Mouse (Mus musculus): ENCODE measurements around the gene Rgl1. TPM values are rescaled to one million over a fixed set of nuclear protein-coding genes. Genes with fewer than 3 reads are reported as not detected.

The Rgl1 gene
- polyA plus RNA-seq, 1 experiment from 2014 or later, result 23.6 TPM

GRCm38 (mm10) chr1:152526154-152526553 is 240.0 kb downstream of the Rgl1 start:
- Histone ChIP-seq H3K27me3 (replicated peaks; ENCODE audit: control insufficient read depth, insufficient read depth, low read length) (no peaks in the 10 kb centered on the region), H3K4me2 (ENCODE audit: low read length) (no peak overlapping the region), H3K36me3 (ENCODE audit: control insufficient read depth, insufficient read depth) (no peaks in the 10 kb centered on the region), H3K4me3 (replicated peaks; ENCODE audit: low read length) (no peak overlapping the region), H3K9me3 (ENCODE audit: control insufficient read depth, low read length) (no peaks in the 10 kb centered on the region), H3K4me1 (replicated peaks; ENCODE audit: control insufficient read depth, insufficient read depth, low read length) (peaks cover 3% of the 10 kb centered on the region; the same call in 1 of the 2 replicates), H3K27ac (ENCODE audit: low read length) (no peak overlapping the region), H3K9ac (replicated peaks; ENCODE audit: low read depth, low read length) (no peak overlapping the region)
- WGBS, result 75% methylated on average over 9 of the region's 9 CpGs
- no peak for ATAC-seq

DNA sequence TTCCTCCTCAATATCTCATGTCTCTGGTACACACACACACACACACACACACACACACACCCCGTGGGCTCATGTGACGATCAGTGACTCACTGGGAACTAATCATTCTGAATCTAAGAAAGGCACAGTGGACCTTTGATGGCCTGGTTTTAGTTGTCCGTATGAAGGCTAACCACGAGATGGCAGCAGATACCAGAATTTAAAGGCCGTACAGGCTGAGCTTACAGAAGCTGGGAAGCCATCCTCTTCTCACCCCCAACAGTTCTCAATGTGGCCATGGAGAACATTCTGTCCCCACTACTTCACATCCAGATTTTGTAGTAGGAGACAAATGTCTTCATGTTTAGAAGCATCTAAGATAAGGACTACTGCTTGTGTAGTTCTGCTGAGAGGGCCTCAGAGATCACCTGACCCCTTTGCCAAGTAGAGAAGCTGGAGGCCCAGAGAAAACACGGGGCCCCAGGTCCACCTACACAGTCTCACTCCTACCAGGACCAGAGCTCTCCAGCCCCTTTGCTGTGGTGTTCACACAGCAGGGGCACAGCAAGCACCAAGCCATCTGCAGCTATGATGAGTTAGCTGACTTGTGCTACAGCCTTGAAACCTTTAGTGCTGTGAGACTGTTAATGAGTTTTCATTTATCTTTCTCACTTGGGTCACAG is 241.0 kb downstream of the Rgl1 start:
- Histone ChIP-seq H3K27me3 (replicated peaks; ENCODE audit: control insufficient read depth, insufficient read depth, low read length) (no peaks in the 10 kb centered on the region), H3K4me3 (replicated peaks; ENCODE audit: low read length) (no peak overlapping the region), H3K9me3 (ENCODE audit: control insufficient read depth, low read length) (no peaks in the 10 kb centered on the region), H3K27ac (ENCODE audit: low read length) (no peak overlapping the region), H3K4me1 (replicated peaks; ENCODE audit: control insufficient read depth, insufficient read depth, low read length) (peaks cover 3% of the 10 kb centered on the region; the same call in 1 of the 2 replicates), H3K4me2 (ENCODE audit: low read length) (no peak overlapping the region), H3K36me3 (ENCODE audit: control insufficient read depth, insufficient read depth) (no peaks in the 10 kb centered on the region), H3K9ac (replicated peaks; ENCODE audit: low read depth, low read length) (no peak overlapping the region)
- WGBS, result 16% methylated on average over 6 of the region's 6 CpGs
- ATAC-seq, result peak; percentile 87

- H3K4me2 ChIP-seq (ENCODE audit: low read length), result no peak overlapping the region
- no peaks in the 10 kb centered on the region for H3K27me3 ChIP-seq (replicated peaks; ENCODE audit: control insufficient read depth, insufficient read depth, low read length)
- peaks cover 3% of the 10 kb centered on the region; the same call in 1 of the 2 replicates for H3K4me1 ChIP-seq (replicated peaks; ENCODE audit: control insufficient read depth, insufficient read depth, low read length)
- 86% methylated on average over 22 of the region's 22 CpGs for WGBS
- no peak overlapping the region for H3K9ac ChIP-seq (replicated peaks; ENCODE audit: low read depth, low read length)
- ATAC-seq, result 0 out of 2 replicates have a peak, but pooled peaks have one; percentile 13
- H3K9me3 ChIP-seq (ENCODE audit: control insufficient read depth, low read length), result no peaks in the 10 kb centered on the region
- no peak overlapping the region for H3K4me3 ChIP-seq (replicated peaks; ENCODE audit: low read length)
- no peaks in the 10 kb centered on the region for H3K36me3 ChIP-seq (ENCODE audit: control insufficient read depth, insufficient read depth)
- H3K27ac ChIP-seq (ENCODE audit: low read length), result no peak overlapping the region
These were observed 241.9 kb downstream of the Rgl1 start for GRCm38 (mm10) chr1:152524098-152524892.

DNA sequence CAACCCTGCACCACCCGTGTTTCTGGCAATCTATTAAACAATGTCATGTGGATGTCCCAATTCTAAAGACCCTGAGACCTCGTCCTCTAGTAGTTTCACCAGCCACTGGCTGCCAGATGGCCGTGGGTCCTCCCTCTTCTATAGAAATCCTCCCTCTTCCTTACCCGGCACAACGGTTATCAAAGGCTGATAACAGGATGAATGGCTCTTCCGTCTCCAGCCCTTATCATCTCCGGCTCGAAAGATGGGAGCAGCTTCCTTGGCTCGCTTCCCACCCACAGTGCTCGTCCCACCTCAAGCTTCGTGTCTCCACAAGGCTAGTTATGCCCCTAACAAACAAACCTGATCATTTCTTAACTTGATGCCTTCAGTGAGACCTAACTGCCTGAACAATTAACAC is 242.9 kb downstream of the Rgl1 start:
- Histone ChIP-seq H3K9me3 (ENCODE audit: control insufficient read depth, low read length) (no peaks in the 10 kb centered on the region), H3K4me2 (ENCODE audit: low read length) (no peak overlapping the region), H3K27ac (ENCODE audit: low read length) (no peak overlapping the region), H3K9ac (replicated peaks; ENCODE audit: low read depth, low read length) (no peak overlapping the region), H3K4me1 (replicated peaks; ENCODE audit: control insufficient read depth, insufficient read depth, low read length) (peaks cover 3% of the 10 kb centered on the region; the same call in 1 of the 2 replicates), H3K27me3 (replicated peaks; ENCODE audit: control insufficient read depth, insufficient read depth, low read length) (no peaks in the 10 kb centered on the region), H3K4me3 (replicated peaks; ENCODE audit: low read length) (no peak overlapping the region), H3K36me3 (ENCODE audit: control insufficient read depth, insufficient read depth) (no peaks in the 10 kb centered on the region)
- no peak for ATAC-seq
- 89% methylated on average over 11 of the region's 11 CpGs for WGBS

DNA sequence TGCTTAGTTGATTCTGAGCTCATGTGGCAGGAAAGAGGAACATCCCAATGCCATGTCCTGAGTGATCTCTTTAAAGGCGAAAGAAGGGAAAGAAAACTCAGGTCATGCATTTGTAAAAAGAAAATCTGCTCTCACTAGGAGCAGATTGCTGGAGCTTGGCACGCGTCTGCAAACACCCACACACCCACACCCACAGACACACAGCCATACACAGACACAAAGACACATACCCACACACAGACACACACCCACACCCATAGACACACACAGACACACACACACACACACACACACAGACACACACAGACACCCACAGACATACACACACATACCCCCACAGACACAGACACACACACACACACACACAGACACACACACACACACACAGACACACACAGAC is 243.9 kb downstream of the Rgl1 start:
- peaks cover 3% of the 10 kb centered on the region; the same call in 1 of the 2 replicates for H3K4me1 ChIP-seq (replicated peaks; ENCODE audit: control insufficient read depth, insufficient read depth, low read length)
- H3K4me2 ChIP-seq (ENCODE audit: low read length), result no peak overlapping the region
- H3K4me3 ChIP-seq (replicated peaks; ENCODE audit: low read length), result no peak overlapping the region
- no peaks in the 10 kb centered on the region for H3K36me3 ChIP-seq (ENCODE audit: control insufficient read depth, insufficient read depth)
- WGBS, result 77% methylated on average over 3 of the region's 3 CpGs
- H3K9me3 ChIP-seq (ENCODE audit: control insufficient read depth, low read length), result no peaks in the 10 kb centered on the region
- H3K9ac ChIP-seq (replicated peaks; ENCODE audit: low read depth, low read length), result no peak overlapping the region
- H3K27me3 ChIP-seq (replicated peaks; ENCODE audit: control insufficient read depth, insufficient read depth, low read length), result no peaks in the 10 kb centered on the region
- ATAC-seq, result no peak
- no peak overlapping the region for H3K27ac ChIP-seq (ENCODE audit: low read length)

GRCm38 (mm10) chr1:152520798-152521575 is 245.2 kb downstream of the Rgl1 start:
- H3K9ac ChIP-seq (replicated peaks; ENCODE audit: low read depth, low read length), result no peak overlapping the region
- peaks cover 3% of the 10 kb centered on the region; the same call in 1 of the 2 replicates for H3K4me1 ChIP-seq (replicated peaks; ENCODE audit: control insufficient read depth, insufficient read depth, low read length)
- H3K4me3 ChIP-seq (replicated peaks; ENCODE audit: low read length), result no peak overlapping the region
- no peak overlapping the region for H3K4me2 ChIP-seq (ENCODE audit: low read length)
- no peaks in the 10 kb centered on the region for H3K9me3 ChIP-seq (ENCODE audit: control insufficient read depth, low read length)
- WGBS, result 78% methylated on average over 16 of the region's 16 CpGs
- no peak for ATAC-seq
- no peak overlapping the region for H3K27ac ChIP-seq (ENCODE audit: low read length)
- no peaks in the 10 kb centered on the region for H3K27me3 ChIP-seq (replicated peaks; ENCODE audit: control insufficient read depth, insufficient read depth, low read length)
- H3K36me3 ChIP-seq (ENCODE audit: control insufficient read depth, insufficient read depth), result no peaks in the 10 kb centered on the region

- Histone ChIP-seq H3K4me3 (replicated peaks; ENCODE audit: low read length) (no peak overlapping the region), H3K36me3 (ENCODE audit: control insufficient read depth, insufficient read depth) (no peaks in the 10 kb centered on the region), H3K4me1 (replicated peaks; ENCODE audit: control insufficient read depth, insufficient read depth, low read length) (no peaks in the 10 kb centered on the region; the same call in 1 of the 2 replicates), H3K9ac (replicated peaks; ENCODE audit: low read depth, low read length) (no peak overlapping the region), H3K9me3 (ENCODE audit: control insufficient read depth, low read length) (no peaks in the 10 kb centered on the region), H3K27me3 (replicated peaks; ENCODE audit: control insufficient read depth, insufficient read depth, low read length) (no peaks in the 10 kb centered on the region), H3K4me2 (ENCODE audit: low read length) (no peak overlapping the region), H3K27ac (ENCODE audit: low read length) (no peak overlapping the region)
- WGBS, result 93% methylated on average over 8 of the region's 8 CpGs
- no peak for ATAC-seq
These were observed 247.2 kb downstream of the Rgl1 start for GRCm38 (mm10) chr1:152518971-152519370.

DNA sequence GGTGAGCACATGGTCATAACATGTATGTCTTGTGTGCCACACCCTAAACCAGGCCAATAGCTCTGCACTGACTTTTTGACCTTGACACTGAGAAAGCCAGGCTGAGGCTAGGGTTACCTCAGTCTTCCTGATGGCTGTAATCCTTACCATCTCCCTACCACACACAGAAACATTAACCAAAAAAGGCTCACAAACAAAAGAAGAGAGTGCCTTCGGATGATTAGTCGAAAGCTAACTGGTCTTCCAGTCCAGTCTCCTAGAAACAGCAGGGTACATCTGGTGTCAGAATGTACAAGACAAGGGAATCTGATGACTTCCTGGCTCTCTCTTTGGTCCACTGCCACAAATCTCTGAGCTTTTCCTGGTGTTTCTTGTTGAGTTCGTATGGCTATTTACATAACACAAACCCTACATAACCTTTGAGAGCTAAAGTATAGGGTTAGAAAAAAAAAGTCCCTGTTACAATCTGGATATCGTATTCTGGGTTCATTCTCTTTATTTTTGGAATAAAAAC is 249.0 kb downstream of the Rgl1 start:
- no peaks in the 10 kb centered on the region; the same call in 1 of the 2 replicates for H3K4me1 ChIP-seq (replicated peaks; ENCODE audit: control insufficient read depth, insufficient read depth, low read length)
- H3K4me2 ChIP-seq (ENCODE audit: low read length), result no peak overlapping the region
- WGBS, result 88% methylated on average over 4 of the region's 4 CpGs
- H3K27me3 ChIP-seq (replicated peaks; ENCODE audit: control insufficient read depth, insufficient read depth, low read length), result no peaks in the 10 kb centered on the region
- no peak overlapping the region for H3K27ac ChIP-seq (ENCODE audit: low read length)
- H3K4me3 ChIP-seq (replicated peaks; ENCODE audit: low read length), result no peak overlapping the region
- no peak overlapping the region for H3K9ac ChIP-seq (replicated peaks; ENCODE audit: low read depth, low read length)
- H3K9me3 ChIP-seq (ENCODE audit: control insufficient read depth, low read length), result no peaks in the 10 kb centered on the region
- no peak for ATAC-seq
- H3K36me3 ChIP-seq (ENCODE audit: control insufficient read depth, insufficient read depth), result no peaks in the 10 kb centered on the region

- ATAC-seq, result 0 out of 2 replicates have a peak, but pooled peaks have one; percentile 37
- WGBS, result 80% methylated on average over 4 of the region's 4 CpGs
These were observed 251.9 kb downstream of the Rgl1 start for GRCm38 (mm10) chr1:152514256-152514655.

More at GRCm38 (mm10) chr1:152514256-152514655, 251.9 kb downstream of the Rgl1 start:
- H3K27me3 ChIP-seq (replicated peaks; ENCODE audit: control insufficient read depth, insufficient read depth, low read length), result no peaks in the 10 kb centered on the region
- H3K9ac ChIP-seq (replicated peaks; ENCODE audit: low read depth, low read length), result no peak overlapping the region
- no peak overlapping the region; the same call in 1 of the 2 replicates for H3K27ac ChIP-seq (ENCODE audit: low read length)
- no peak overlapping the region for H3K4me3 ChIP-seq (replicated peaks; ENCODE audit: low read length)
- H3K4me2 ChIP-seq (ENCODE audit: low read length), result no peak overlapping the region
- no peaks in the 10 kb centered on the region for H3K4me1 ChIP-seq (replicated peaks; ENCODE audit: control insufficient read depth, insufficient read depth, low read length)
- no peaks in the 10 kb centered on the region for H3K36me3 ChIP-seq (ENCODE audit: control insufficient read depth, insufficient read depth)
- no peaks in the 10 kb centered on the region for H3K9me3 ChIP-seq (ENCODE audit: control insufficient read depth, low read length)

Data from forebrain, embryonic 16.5 days (tissue).